Mouse (Mus musculus): ENCODE results near the gene Dusp18.
"Not testable (repeated sequence)": the region's sequence is repeated elsewhere in the genome, so short reads cannot be mapped to it uniquely, and the experiment has no call there.

Dusp18 gene

GRCm38 (mm10) chr11:3893970-3894369, 1.1 kb upstream of the Dusp18 start:
- no peak for DNase-seq (ENCODE audit: low spot score in 2 of 2)

- DNase-seq (ENCODE audit: low spot score in 2 of 2): no peak
These were observed 418 bp downstream of the Dusp18 start for GRCm38 (mm10) chr11:3895458-3895857.

GRCm38 (mm10) chr11:3895933-3896332, 893 bp downstream of the Dusp18 start:
- no peak for DNase-seq (ENCODE audit: low spot score in 2 of 2)

- DNase-seq (ENCODE audit: low spot score in 2 of 2): no peak
These were observed 5.3 kb downstream of the Dusp18 start for GRCm38 (mm10) chr11:3900296-3900695.

GRCm38 (mm10) chr11:3902516-3902915, 7.5 kb downstream of the Dusp18 start:
- DNase-seq (ENCODE audit: low spot score in 2 of 2): no peak

- DNase-seq (ENCODE audit: low spot score in 2 of 2): no peak
These were observed 8.0 kb downstream of the Dusp18 start for GRCm38 (mm10) chr11:3903046-3903445.

GRCm38 (mm10) chr11:3904673-3905072, 9.6 kb downstream of the Dusp18 start:
- no peak for DNase-seq (ENCODE audit: low spot score in 2 of 2)

- no peak for DNase-seq (ENCODE audit: low spot score in 2 of 2)
These were observed 10.4 kb downstream of the Dusp18 start for GRCm38 (mm10) chr11:3905446-3905845.

GRCm38 (mm10) chr11:3909236-3909635, 14.2 kb downstream of the Dusp18 start:
- no peak for DNase-seq (ENCODE audit: low spot score in 2 of 2)

GRCm38 (mm10) chr11:3910513-3911310, 15.7 kb downstream of the Dusp18 start:
- peak in 1 of 2 experiments; percentile 54 for DNase-seq (ENCODE audit: low spot score in 2 of 2)

- DNase-seq (ENCODE audit: low spot score in 2 of 2): not testable (repeated sequence)
These were observed 16.4 kb downstream of the Dusp18 start for GRCm38 (mm10) chr11:3911440-3911839.

- peak in 1 of 2 experiments; percentile 57 for DNase-seq (ENCODE audit: low spot score in 2 of 2)
These were observed 17.2 kb downstream of the Dusp18 start for GRCm38 (mm10) chr11:3912100-3912874.

GRCm38 (mm10) chr11:3912875-3913271, 17.8 kb downstream of the Dusp18 start:
- DNase-seq (ENCODE audit: low spot score in 2 of 2): peak in 1 of 2 experiments; percentile 64

GRCm38 (mm10) chr11:3913316-3914108, 18.5 kb downstream of the Dusp18 start:
- peak; percentile 76 to 86 for DNase-seq (ENCODE audit: low spot score in 2 of 2)

GRCm38 (mm10) chr11:3914109-3914840, 19.2 kb downstream of the Dusp18 start, which contains the start of gene Slc35e4:
Gene Slc35e4, minus strand, starts transcription at chr11:3914664.
- peak; percentile 72 to 93 for DNase-seq (ENCODE audit: low spot score in 2 of 2)

GRCm38 (mm10) chr11:3918738-3919137, 23.7 kb downstream of the Dusp18 start:
- peak in 1 of 2 experiments; percentile 62 for DNase-seq (ENCODE audit: low spot score in 2 of 2)

GRCm38 (mm10) chr11:3920476-3920875, 25.4 kb downstream of the Dusp18 start:
- peak in 1 of 2 experiments; percentile 55 for DNase-seq (ENCODE audit: low spot score in 2 of 2)

- peak; percentile 30 to 66 for DNase-seq (ENCODE audit: low spot score in 2 of 2)
These were observed 26.3 kb downstream of the Dusp18 start for GRCm38 (mm10) chr11:3921281-3921850.

- no peak for DNase-seq (ENCODE audit: low spot score in 2 of 2)
These were observed 27.1 kb downstream of the Dusp18 start for GRCm38 (mm10) chr11:3922115-3922514.

- no peak for DNase-seq (ENCODE audit: low spot score in 2 of 2)
These were observed 27.7 kb downstream of the Dusp18 start for GRCm38 (mm10) chr11:3922731-3923130.

GRCm38 (mm10) chr11:3925916-3926315, 30.9 kb downstream of the Dusp18 start:
- no peak for DNase-seq (ENCODE audit: low spot score in 2 of 2)

Measured in spleen, postnatal 4 days (tissue).